Mouse (Mus musculus): ENCODE results near the gene Spred1.

DNA sequence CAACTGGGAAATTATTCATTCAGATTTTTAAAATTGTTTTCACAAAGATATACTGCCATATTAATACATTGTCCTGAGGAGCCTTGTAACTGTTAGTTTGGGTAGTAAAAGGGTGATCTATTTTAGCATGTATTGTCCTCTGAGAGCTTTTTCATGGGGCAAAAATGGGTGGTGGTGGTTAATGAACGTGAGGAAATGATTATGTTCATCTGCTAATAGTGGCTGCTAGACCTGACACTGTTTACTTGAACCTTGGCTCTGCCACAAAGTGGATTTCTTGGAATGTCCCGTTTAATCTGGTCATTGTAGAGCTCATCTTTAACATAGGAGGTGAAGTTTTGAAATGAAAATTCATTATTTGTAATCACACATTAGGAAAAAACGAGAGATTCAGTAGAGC, 2.5 kb downstream of the Spred1 start:
- TF ChIP-seq CTCF (IDR thresholded peaks at IDR 0.05; ENCODE audit: low read depth) = no peak
- TF ChIP-seq EP300 (optimal IDR thresholded peaks at IDR 0.05) = no peak

All from stomach, postnatal 0 days (tissue).